Mouse (Mus musculus) left cerebral cortex, adult 9 months (tissue): Measurements from ENCODE around the gene Slc11a2.
"Not testable (repeated sequence)": the region's sequence is repeated elsewhere in the genome, so short reads cannot be mapped to it uniquely, and the experiment has no call there.

Source experiments
- DNase-seq, 2 experiments: peaks; one replicate each; pipeline ENCODE4 v3.0.0; 2022; ENCODE audit warnings: low spot score in 2 of 2

Slc11a2 gene

GRCm38 (mm10) chr15:100352711-100353250 is 72.1 kb downstream of the Slc11a2 start, which contains the start of the genes Methig1 and Mettl7a2:
Methig1 (plus strand) TSS chr15:100353149.
Mettl7a2 (plus strand) TSS chr15:100353200.
- no peak for DNase-seq

GRCm38 (mm10) chr15:100351501-100352060 is 73.3 kb downstream of the Slc11a2 start:
- DNase-seq: no peak

GRCm38 (mm10) chr15:100349496-100349895 is 75.4 kb downstream of the Slc11a2 start:
- DNase-seq: no peak

GRCm38 (mm10) chr15:100346761-100347160 is 78.1 kb downstream of the Slc11a2 start:
- DNase-seq: no peak

- no peak for DNase-seq
These were observed 79.4 kb downstream of the Slc11a2 start for GRCm38 (mm10) chr15:100345484-100345883.

- not testable (repeated sequence) for DNase-seq
These were observed 83.4 kb downstream of the Slc11a2 start for GRCm38 (mm10) chr15:100341314-100341980.
